Mouse (Mus musculus) heart, postnatal 25 days (tissue): ENCODE results near the gene Olfr888. TPM values are rescaled to one million over a fixed set of nuclear protein-coding genes. Genes with fewer than 3 reads are reported as not detected.

Experiments used
- DNase-seq: peaks from one replicate; pipeline ENCODE4 v3.0.0; 2022; ENCODE audit warnings: low spot score
- intact Hi-C: fragments of 180-260 bp; cut with DNase I; formaldehyde crosslinking; loops from one replicate; pipeline ENCODE4 v1.15.1; 2025
- total RNA-seq, 2 experiments: library from RNA; stranded (reverse); gene quantifications; 2 replicates each; pipeline ENCODE4 v1.2.3; 2021

Gene Olfr888
- not detected for total RNA-seq

DNA sequence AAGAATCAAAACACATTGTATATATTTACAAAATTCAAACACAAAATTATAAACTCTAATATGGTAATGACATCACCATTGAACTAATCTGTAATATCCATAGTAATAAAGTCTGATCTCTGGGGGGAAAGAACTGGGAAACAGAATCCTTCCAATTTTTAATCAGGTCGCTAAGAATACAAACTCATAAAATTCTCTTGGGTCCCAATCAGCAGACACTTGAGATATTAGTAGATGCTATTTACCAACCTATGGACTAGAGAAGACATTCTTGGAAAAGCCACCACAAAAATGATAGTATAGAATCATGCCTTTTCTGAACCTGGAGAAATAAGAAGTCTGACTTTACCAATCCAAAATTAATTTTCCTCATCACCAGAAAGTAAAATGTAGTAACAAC lies at the start of gene Olfr888:
TSS of gene Olfr888 (plus strand) at position 301 of the 400 bp plus-strand sequence.
- intact Hi-C loops, result no loop called here
- DNase-seq, result no peak

DNA sequence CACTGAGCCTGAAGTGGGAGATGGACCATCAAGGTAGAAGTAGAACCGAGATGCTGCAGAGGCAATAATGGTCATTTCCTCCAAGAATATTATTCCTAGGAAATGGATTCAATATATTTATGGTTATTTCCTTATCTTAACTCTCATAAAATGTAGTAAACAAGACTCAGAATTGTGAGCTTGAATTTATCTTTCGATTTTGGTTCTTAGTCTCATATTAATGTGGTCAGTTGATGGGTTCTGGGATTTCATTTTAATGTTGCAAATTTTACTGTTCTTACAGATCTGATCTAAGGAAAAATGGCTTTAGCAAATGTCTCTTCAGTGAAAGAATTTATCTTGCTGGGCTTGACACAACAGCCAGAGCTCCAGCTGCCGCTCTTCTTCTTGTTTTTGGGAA lies 46.9 kb upstream of the Olfr888 start, which contains the start of gene Olfr885:
TSS of gene Olfr885 (plus strand) at position 301 of the 400 bp plus-strand sequence.
- no peak for DNase-seq
- intact Hi-C loops, result no loop called here

DNA sequence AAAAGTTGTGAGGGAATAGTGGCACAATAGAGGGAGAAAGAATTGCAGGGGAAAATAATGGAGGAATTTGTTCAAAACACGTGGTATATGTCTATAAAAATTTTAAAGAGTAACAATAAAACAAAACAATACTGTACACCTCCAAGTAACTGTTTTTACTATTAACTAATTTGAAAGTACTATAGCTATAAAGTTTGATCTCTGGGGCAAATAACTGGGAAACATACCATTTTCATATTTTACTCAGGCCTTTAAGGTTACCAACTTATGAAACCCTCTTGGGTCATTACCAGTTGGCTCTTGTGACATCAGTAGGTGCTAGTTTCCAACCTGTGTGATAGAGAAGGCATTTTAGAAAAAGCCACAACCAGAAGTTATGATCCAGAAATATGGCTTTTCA lies 24.2 kb upstream of the Olfr888 start, which contains the start of gene Olfr887:
TSS of gene Olfr887 (plus strand) at position 301 of the 400 bp plus-strand sequence.
- intact Hi-C loops, result no loop called here

DNA sequence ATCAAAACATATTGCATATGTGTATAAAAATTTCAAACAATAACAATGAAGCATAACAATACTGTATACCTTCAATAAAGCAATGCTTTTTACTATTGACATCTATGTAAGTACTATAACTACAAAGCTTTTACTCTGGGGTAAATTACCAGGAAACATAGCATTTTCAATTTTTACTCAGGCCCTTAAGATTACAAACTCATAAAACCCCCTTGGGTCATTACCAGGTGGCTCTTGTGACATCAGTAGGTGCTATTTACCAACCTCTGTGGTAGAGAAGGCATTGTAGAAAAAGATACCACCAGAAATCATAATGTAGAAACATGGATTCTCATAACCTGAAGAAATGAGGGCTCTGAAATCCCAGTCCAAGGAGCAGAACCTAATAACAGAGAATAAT lies 7.0 kb downstream of the Olfr888 start, which contains the start of gene Olfr889:
TSS of gene Olfr889 (plus strand) at position 301 of the 400 bp plus-strand sequence.
- intact Hi-C loops, result no loop called here
- DNase-seq, result no peak

More for the DNA sequence above, 24.2 kb upstream of the Olfr888 start, which contains the start of gene Olfr887:
- no peak for DNase-seq

DNA sequence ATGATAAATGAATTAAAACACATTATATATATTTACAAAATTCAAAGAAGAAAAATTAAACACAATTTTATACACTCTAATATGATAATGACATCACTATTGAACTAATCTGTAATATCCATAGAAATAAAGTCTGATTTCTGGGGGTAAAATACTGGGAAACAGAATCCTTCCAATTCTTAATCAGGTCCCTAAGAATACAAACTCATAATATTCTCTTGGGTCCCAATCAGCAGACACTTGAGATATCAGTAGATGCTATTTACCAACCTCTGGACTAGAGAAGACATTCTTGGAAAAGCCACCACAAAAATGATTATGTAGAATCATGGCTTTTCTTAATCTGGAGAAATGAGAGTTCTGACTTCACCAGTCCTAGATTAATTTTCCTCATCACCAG lies 34.3 kb downstream of the Olfr888 start, which contains the start of gene Olfr890:
TSS of gene Olfr890 (plus strand) at position 301 of the 400 bp plus-strand sequence.
- no peak for DNase-seq
- intact Hi-C loops, result no loop called here

Other genes starting within 250 kb of the Olfr888 start
- gene Olfr145, start 211.4 kb upstream of the Olfr888 start, total RNA-seq, result not detected
- not detected for gene Olfr878, start 190.3 kb upstream of the Olfr888 start, total RNA-seq
- not detected for gene Olfr881, start 116.3 kb upstream of the Olfr888 start, total RNA-seq
- gene Olfr883, start 82.3 kb upstream of the Olfr888 start, total RNA-seq, result not detected
- gene Olfr884, start 61.6 kb upstream of the Olfr888 start, total RNA-seq, result not detected
- gene Olfr885, start 46.8 kb upstream of the Olfr888 start, total RNA-seq, result not detected
- not detected for gene Olfr887, start 24.1 kb upstream of the Olfr888 start, total RNA-seq
- not detected for gene Olfr889, start 7.1 kb downstream of the Olfr888 start, total RNA-seq
- gene Olfr890, start 34.4 kb downstream of the Olfr888 start, total RNA-seq, result not detected
- gene Olfr891, start 72.7 kb downstream of the Olfr888 start, total RNA-seq, result not detected
- not detected for gene Olfr893, start 100.2 kb downstream of the Olfr888 start, total RNA-seq
- not detected for gene Olfr894, start 109.9 kb downstream of the Olfr888 start, total RNA-seq
- gene Olfr143, start 144.6 kb downstream of the Olfr888 start, total RNA-seq, result not detected
- not detected for gene Olfr895, start 159.7 kb downstream of the Olfr888 start, total RNA-seq
- gene Olfr896-ps1, start 183.0 kb downstream of the Olfr888 start, total RNA-seq, result not detected
- not detected for gene Olfr25, start 220.9 kb downstream of the Olfr888 start, total RNA-seq
- not detected for gene Olfr898, start 240.3 kb downstream of the Olfr888 start, total RNA-seq